Mouse (Mus musculus) C2C12 (cell line): ENCODE data around the gene Ctsw. TPM values are rescaled to one million over a fixed set of nuclear protein-coding genes. Genes with fewer than 3 reads are reported as not detected.
A peak's percentile ranks its signal among the peaks of the same experiment; 100 is the strongest.

Experiments
- H3K27me3 ChIP-seq: one replicate; pipeline ENCODE4 v1.6.1; 2011; ENCODE audit not compliant: control insufficient read depth, insufficient read depth, insufficient read length
- H3K36me3 ChIP-seq: one replicate; pipeline ENCODE4 v1.6.1; 2011; ENCODE audit not compliant: control insufficient read depth, insufficient read depth
- H3K4me3 ChIP-seq: one replicate; pipeline ENCODE4 v1.5.1; 2011; ENCODE audit warnings: mild to moderate bottlenecking, control low read depth; ENCODE audit not compliant: poor library complexity, insufficient read depth, severe bottlenecking
- H3K79me2 ChIP-seq: one replicate; pipeline ENCODE4 v1.6.1; 2011; ENCODE audit not compliant: control insufficient read depth, insufficient read depth
- H3K79me3 ChIP-seq: one replicate; pipeline ENCODE4 v1.6.1; 2011; ENCODE audit warnings: low read depth, control low read depth
- H3ac ChIP-seq: one replicate; pipeline ENCODE3; 2011; ENCODE audit warnings: low read depth; ENCODE audit not compliant: control insufficient read depth, insufficient read length
- CEBPB ChIP-seq: IDR thresholded peaks from one replicate; pipeline ENCODE4 v1.6.1; 2011; ENCODE audit warnings: low read depth, mild to moderate bottlenecking, control low read depth, moderate library complexity
- CTCF ChIP-seq: IDR thresholded peaks from one replicate; pipeline ENCODE4 v1.5.1; 2011; ENCODE audit not compliant: control insufficient read depth, insufficient read depth, insufficient read length
- FOSL1 ChIP-seq: IDR thresholded peaks from one replicate; pipeline ENCODE4 v1.8.0; 2011; ENCODE audit warnings: mild to moderate bottlenecking, low read length; ENCODE audit not compliant: poor library complexity, insufficient read depth, severe bottlenecking
- MAX ChIP-seq: IDR thresholded peaks from one replicate; pipeline ENCODE4 v1.6.1; 2011; ENCODE audit warnings: mild to moderate bottlenecking, control low read depth
- MYOD1 ChIP-seq: IDR thresholded peaks from one replicate; pipeline ENCODE4 v1.6.1; 2011; ENCODE audit warnings: low read depth; ENCODE audit not compliant: control insufficient read depth, insufficient read length
- MYOG ChIP-seq: IDR thresholded peaks from one replicate; pipeline ENCODE4 v1.6.1; 2011; ENCODE audit not compliant: control insufficient read depth, insufficient read length; ENCODE audit errors: extremely low read depth
- USF1 ChIP-seq: IDR thresholded peaks from one replicate; pipeline ENCODE4 v1.6.1; 2011; ENCODE audit warnings: low read depth, mild to moderate bottlenecking, control low read depth, moderate library complexity
- polyA plus RNA-seq: library from polyadenylated mRNA; unstranded; fragments of >200 nt; fragmentation: generic; extraction: Trizol; gene quantifications from one replicate; pipeline ENCODE4 v1.2.1, GENCODE M21; 2012; ENCODE audit warnings: missing spikeins

The Ctsw gene
- polyA plus RNA-seq, 1 experiment, result 4.8 TPM

DNA sequence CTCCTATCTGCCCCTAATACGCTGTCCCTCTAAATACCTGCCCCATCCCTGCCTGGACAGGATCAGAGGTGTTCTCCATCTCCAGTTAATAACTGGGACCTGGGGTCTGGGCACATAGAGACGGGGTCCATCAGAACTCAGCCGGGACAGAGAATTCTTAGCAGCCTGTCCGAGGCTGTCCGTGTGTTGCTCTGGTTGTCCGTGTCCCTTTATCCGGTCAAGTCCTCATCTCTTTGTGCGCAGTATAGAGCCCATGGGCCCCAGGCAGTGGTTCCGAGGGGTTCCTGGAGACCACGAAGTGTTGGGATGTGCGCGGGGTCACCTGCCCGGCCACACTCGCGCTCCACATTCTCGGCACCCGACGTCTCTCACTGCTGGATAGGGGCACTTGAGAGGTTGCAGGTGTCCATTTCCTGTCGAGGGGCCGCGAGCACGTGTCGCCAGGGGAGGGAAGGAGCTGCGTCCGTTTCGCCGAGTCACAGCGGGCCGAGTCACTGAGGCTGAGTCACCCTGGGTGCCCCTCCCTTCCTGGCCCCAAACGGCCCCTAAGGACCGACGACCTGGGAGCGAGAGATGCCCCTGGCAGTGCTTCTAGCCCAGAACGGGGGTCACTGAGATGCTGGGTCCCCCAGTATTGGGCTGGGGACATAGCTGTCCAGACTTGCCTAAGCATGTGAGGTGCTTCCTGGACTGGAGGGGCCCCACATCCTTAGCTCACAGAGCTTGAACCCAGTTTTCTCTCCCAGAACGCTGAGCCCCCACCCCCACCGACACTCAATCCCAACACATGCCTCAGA, 19.8 kb downstream of the Ctsw start:
- Histone ChIP-seq H3K79me3 (peaks cover 50% of the 10 kb centered on the region), H3K27me3 (no peaks in the 10 kb centered on the region), H3K79me2 (peaks cover 72% of the 10 kb centered on the region), H3ac (peak overlapping the region; percentile 80), H3K36me3 (peaks cover 45% of the 10 kb centered on the region), H3K4me3 (peak overlapping the region; percentile 99)
- TF ChIP-seq MAX, result peak; percentile 99
- TF ChIP-seq MYOD1, result no peak
- TF ChIP-seq MYOG, result no peak
- TF ChIP-seq CEBPB, result no peak
- TF ChIP-seq CTCF, result no peak
- TF ChIP-seq USF1, result peak; percentile 53
- no peak for TF ChIP-seq FOSL1

GRCm38 (mm10) chr19:5447515-5448353, 20.6 kb downstream of the Ctsw start, which contains the start of gene Fosl1:
Gene Fosl1 (plus strand): TSS chr19:5447547.
- TF ChIP-seq CEBPB, result peak; percentile 23
- TF ChIP-seq USF1, result no peak
- Histone ChIP-seq H3ac (peak within 1 kb of the TSS; percentile 80), H3K79me2 (peaks cover 64% of the 10 kb centered on the region), H3K79me3 (peaks cover 46% of the 10 kb centered on the region), H3K27me3 (no peaks in the 10 kb centered on the region), H3K4me3 (peak within 1 kb of the TSS; percentile 99), H3K36me3 (peaks cover 36% of the 10 kb centered on the region)

DNA sequence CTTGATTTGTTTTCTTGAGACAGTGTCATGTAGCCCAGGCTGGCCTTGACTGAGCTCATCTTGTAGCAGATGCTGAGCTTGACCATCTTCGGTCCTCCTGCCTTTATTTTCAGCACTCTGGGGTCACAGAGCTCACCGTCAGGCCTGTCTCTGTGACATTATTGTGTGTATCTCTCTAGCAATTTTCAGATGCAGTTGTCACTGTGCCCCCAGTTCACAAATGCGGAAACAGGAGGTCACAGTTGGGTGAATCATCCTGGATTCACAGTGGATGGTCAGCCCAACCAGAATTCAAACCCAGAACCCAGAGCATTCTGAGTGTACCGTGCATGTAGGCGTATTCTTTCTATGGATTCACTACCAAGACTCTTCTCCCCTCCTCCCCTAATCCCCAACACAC, 22.6 kb downstream of the Ctsw start:
- Histone ChIP-seq H3K79me3 (peaks cover 28% of the 10 kb centered on the region), H3K79me2 (peaks cover 44% of the 10 kb centered on the region), H3K36me3 (peaks cover 17% of the 10 kb centered on the region), H3K4me3 (no peak overlapping the region), H3ac (no peak overlapping the region), H3K27me3 (no peaks in the 10 kb centered on the region)
- TF ChIP-seq MYOD1 (peak; percentile 89), CTCF (no peak), MYOG (no peak)

DNA sequence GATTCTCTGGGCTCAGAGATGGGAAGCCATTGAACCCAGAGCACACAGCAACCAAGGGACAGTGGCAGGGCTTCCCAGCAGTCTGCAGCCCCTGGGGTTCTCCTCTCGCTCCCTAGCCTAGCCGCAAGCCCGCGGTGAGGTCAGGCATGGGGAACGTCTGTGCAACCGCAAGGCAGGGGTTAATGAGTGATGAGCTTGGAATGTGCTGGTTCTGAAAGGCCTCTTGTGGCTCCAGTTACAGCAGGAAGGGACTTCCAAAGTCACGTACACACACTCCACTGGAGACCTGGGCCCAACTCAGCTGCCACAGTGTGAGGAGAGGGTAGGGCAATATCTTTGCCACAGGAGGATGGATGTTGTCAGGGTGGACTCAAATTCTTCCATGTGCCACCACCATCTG, 23.4 kb downstream of the Ctsw start:
- Histone ChIP-seq H3K79me3 (peaks cover 20% of the 10 kb centered on the region), H3K27me3 (no peaks in the 10 kb centered on the region), H3K36me3 (peaks cover 9% of the 10 kb centered on the region), H3K79me2 (peaks cover 36% of the 10 kb centered on the region), H3ac (peak overlapping the region; percentile 1), H3K4me3 (no peak overlapping the region)
- TF ChIP-seq MYOD1, result peak; percentile 63
- peak; percentile 61 for TF ChIP-seq MAX
- no peak for TF ChIP-seq USF1
- TF ChIP-seq CTCF, result no peak
- peak; percentile 40 for TF ChIP-seq FOSL1
- TF ChIP-seq MYOG, result no peak
- TF ChIP-seq CEBPB, result no peak

- Histone ChIP-seq H3K4me3 (no peak overlapping the region), H3K27me3 (no peaks in the 10 kb centered on the region), H3K36me3 (peaks cover 4% of the 10 kb centered on the region), H3ac (peak overlapping the region; percentile 1), H3K79me2 (peaks cover 31% of the 10 kb centered on the region), H3K79me3 (peaks cover 15% of the 10 kb centered on the region)
- TF ChIP-seq FOSL1, result no peak
- peak; percentile 92 for TF ChIP-seq USF1
- TF ChIP-seq MYOG, result no peak
- no peak for TF ChIP-seq MYOD1
- peak; percentile 26 for TF ChIP-seq MAX
- TF ChIP-seq CEBPB, result peak; percentile 98
- TF ChIP-seq CTCF, result no peak
Measured at GRCm38 (mm10) chr19:5444371-5444908, 23.9 kb downstream of the Ctsw start.
